Mouse (Mus musculus) lung, postnatal 0 days (tissue): Measurements from ENCODE around the gene Pipox.

ENCODE experiments used
- CTCF ChIP-seq: IDR thresholded peaks from 2 replicates; pipeline ENCODE4 v1.5.1; 2016; ENCODE audit warnings: antibody characterized with exemption, mild to moderate bottlenecking
- EP300 ChIP-seq: IDR thresholded peaks from 2 replicates; pipeline ENCODE4 v1.6.1; 2016; ENCODE audit warnings: antibody characterized with exemption, mild to moderate bottlenecking, control low read depth

DNA sequence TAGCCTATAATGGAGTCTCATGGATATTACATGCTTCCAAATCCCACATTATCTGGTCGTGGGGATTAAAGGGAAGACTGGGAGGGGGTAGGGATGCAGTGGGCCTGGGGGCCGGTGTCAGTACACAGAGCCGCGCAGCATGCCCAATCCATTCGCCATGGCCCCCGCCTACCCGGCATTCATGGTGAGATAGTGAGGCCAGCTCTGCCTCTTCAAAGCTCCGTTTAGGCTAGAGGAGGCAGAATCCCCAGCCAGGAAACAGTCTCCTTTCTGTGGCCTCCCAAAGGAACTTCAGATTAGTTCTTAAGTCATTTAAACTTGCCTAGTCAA is 8.7 kb downstream of the Pipox start:
- TF ChIP-seq CTCF (no peak), EP300 (no peak)
